Comparison of ENCODE assay signal across 20 mouse cellular contexts in the genomic region with DNA sequence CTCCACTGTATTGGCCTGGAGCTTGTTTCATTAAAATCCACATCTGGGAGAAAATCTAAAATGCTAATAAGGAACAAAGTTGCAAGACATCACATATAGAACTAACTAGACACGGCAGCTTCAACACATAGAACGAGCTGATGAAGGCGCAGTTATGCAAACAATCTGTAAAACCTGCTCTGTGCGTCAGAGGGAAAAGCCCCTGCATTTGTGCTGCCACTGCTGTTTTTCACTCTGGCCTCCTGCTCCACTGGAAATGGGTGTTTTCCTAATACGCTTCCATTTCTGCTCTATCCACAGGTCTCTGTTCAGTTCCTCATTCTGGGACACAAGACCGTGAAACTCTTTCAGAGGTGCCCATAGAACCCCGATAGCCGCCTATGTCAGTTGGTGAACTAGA. TPM values are rescaled to one million over a fixed set of nuclear protein-coding genes. Genes with fewer than 3 reads are reported as not detected.
"Had no signal": no experiment of that assay in that cellular context is flagged by ENCODE, and none has a peak within 500 bp of the region (broad histone marks: within the 10 kb centered on the region; RNA-seq: fewer than 3 reads in every experiment).

No protein-coding gene starts in this region.

- DNase-seq: kidney, adult 2 months; kidney, postnatal 14 days; lung, adult 18-20 months; lung, postnatal 10 days; lung, postnatal 4 days; right cerebral cortex, postnatal 25 days had no signal

- H3K9me3 ChIP-seq: kidney, embryonic 15.5 days; limb, embryonic 12.5 days; midbrain, embryonic 12.5 days had no signal

- H3K36me3 ChIP-seq: kidney, embryonic 15.5 days; limb, embryonic 12.5 days; midbrain, embryonic 12.5 days had no signal

- ATAC-seq: midbrain, embryonic 16.5 days had no signal

- H3K27ac ChIP-seq: kidney, embryonic 15.5 days; left cerebral cortex, adult 2 months; limb, embryonic 12.5 days; liver, embryonic 14.5 days; midbrain, embryonic 12.5 days had no signal

- H3K27me3 ChIP-seq: kidney, embryonic 15.5 days; limb, embryonic 12.5 days; midbrain, embryonic 12.5 days had no signal

- H3K4me1 ChIP-seq: kidney, embryonic 15.5 days; limb, embryonic 12.5 days; midbrain, embryonic 12.5 days had no signal

- H3K4me3 ChIP-seq: kidney, embryonic 15.5 days; left cerebral cortex, adult 2 months; limb, embryonic 12.5 days; midbrain, embryonic 12.5 days had no signal

RNA-seq across cellular contexts. Expression of a gene that starts 7.7 kb away (rescaled TPM):
- total RNA-seq: layer of hippocampus, adult 8-10 months; layer of hippocampus, postnatal 25 days; left cerebral cortex, adult 2 months; liver, adult 2 months; megakaryocyte-erythroid progenitor cell, adult 5-6 weeks had no signal
- polyA plus RNA-seq: large intestine, adult 2 months; neural tube, embryonic 14.5 days; small intestine, adult 2 months had no signal

RNA-seq across cellular contexts. Expression of a gene that starts 20.8 kb away (rescaled TPM):
- total RNA-seq: layer of hippocampus, adult 8-10 months; layer of hippocampus, postnatal 25 days; left cerebral cortex, adult 2 months; left cerebral cortex, postnatal 14 days; liver, adult 2 months; megakaryocyte-erythroid progenitor cell, adult 5-6 weeks had no signal
- polyA plus RNA-seq: kidney, embryonic 15.5 days; limb, embryonic 12.5 days; liver, adult 2 months; liver, embryonic 14.5 days; midbrain, embryonic 12.5 days; midbrain, embryonic 16.5 days; neural tube, embryonic 14.5 days had no signal
